In genomic region chr11:87756251-87756820, GRCm38 (mm10) we compare ENCODE assay signal across 8 mouse cellular contexts. TPM values are rescaled to one million over a fixed set of nuclear protein-coding genes. Genes with fewer than 3 reads are reported as not detected.
A peak's percentile ranks its signal among the peaks of the same experiment; 100 is the strongest.
DNase-seq lines count a peak whose midpoint lies in the region; ATAC-seq and TF ChIP-seq lines count a peak whose summit lies in the region.

No protein-coding gene starts in this region.

- no peak overlapping the region for H3K9ac ChIP-seq in forebrain, embryonic 14.5 days (ENCODE audit: low read length)
- peak overlapping the region; percentile 29 for H3K9ac ChIP-seq in liver, adult 2 months (ENCODE audit: low read depth, low read length)

- peak overlapping the region; percentile 63; the same call in 1 of the 2 replicates for H3K27ac ChIP-seq in forebrain, embryonic 10.5 days
- H3K27ac ChIP-seq in forebrain, embryonic 14.5 days (ENCODE audit: low read depth, low read length): no peak overlapping the region
- H3K27ac ChIP-seq in liver, adult 2 months (replicated peaks; ENCODE audit: insufficient read depth, low read depth, low read length): peak overlapping the region; percentile 54

- no peaks in the 10 kb centered on the region for H3K9me3 ChIP-seq in forebrain, embryonic 10.5 days
- no peaks in the 10 kb centered on the region for H3K9me3 ChIP-seq in forebrain, embryonic 14.5 days (replicated peaks; ENCODE audit: control insufficient read depth, low read length)

- H3K36me3 ChIP-seq in forebrain, embryonic 10.5 days (replicated peaks): no peaks in the 10 kb centered on the region
- no peaks in the 10 kb centered on the region for H3K36me3 ChIP-seq in forebrain, embryonic 14.5 days (ENCODE audit: control insufficient read depth, insufficient read depth, low read length)
- no peaks in the 10 kb centered on the region for H3K36me3 ChIP-seq in liver, adult 2 months (ENCODE audit: control insufficient read depth, insufficient read depth, low read length)

- peaks cover 22% of the 10 kb centered on the region for H3K27me3 ChIP-seq in forebrain, embryonic 10.5 days (ENCODE audit: poor library complexity, severe bottlenecking)
- H3K27me3 ChIP-seq in forebrain, embryonic 14.5 days (replicated peaks; ENCODE audit: control insufficient read depth, insufficient read depth, low read length): peaks cover 5% of the 10 kb centered on the region; the same call in 1 of the 2 replicates
- H3K27me3 ChIP-seq in liver, adult 2 months (ENCODE audit: control insufficient read depth, insufficient read depth, low read length): no peaks in the 10 kb centered on the region

- no peak for TF ChIP-seq POLR2A in liver, adult 2 months (IDR thresholded peaks at IDR 0.05; ENCODE audit: extremely low read depth, insufficient read depth, low read length)

- no peak for ATAC-seq in forebrain, embryonic 14.5 days
- peak; percentile 2; the same call in 1 of the 2 replicates for ATAC-seq in common myeloid progenitor, adult 5-6 weeks (replicated peaks; ENCODE audit: low read depth, poor library complexity, severe bottlenecking)

- peaks cover 20% of the 10 kb centered on the region for H3K4me1 ChIP-seq in forebrain, embryonic 10.5 days
- peaks cover 3% of the 10 kb centered on the region; the same call in 1 of the 2 replicates for H3K4me1 ChIP-seq in forebrain, embryonic 14.5 days (ENCODE audit: control insufficient read depth, insufficient read depth, low read length)
- H3K4me1 ChIP-seq in liver, adult 2 months (ENCODE audit: control insufficient read depth, insufficient read depth, low read length): no peaks in the 10 kb centered on the region

- 0 out of 2 replicates have a peak, but pooled peaks cover 3% of the 10 kb centered on the region for H3K79me2 ChIP-seq in liver, adult 2 months (ENCODE audit: control insufficient read depth, insufficient read depth, low read length)

- no peak for TF ChIP-seq CTCF in liver, adult 2 months (IDR thresholded peaks at IDR 0.05; ENCODE audit: low read depth, low read length)

- no peak overlapping the region for H3K4me2 ChIP-seq in forebrain, embryonic 14.5 days (ENCODE audit: low read length)

- H3K4me3 ChIP-seq in forebrain, embryonic 10.5 days: peak overlapping the region; percentile 33
- no peak overlapping the region for H3K4me3 ChIP-seq in forebrain, embryonic 14.5 days (ENCODE audit: low read depth, low read length)
- H3K4me3 ChIP-seq in liver, adult 2 months (ENCODE audit: insufficient read depth, low read depth, low read length): peak overlapping the region; percentile 75

- WGBS in forebrain, embryonic 10.5 days: 88% methylated on average over 15 of the region's 15 CpGs
- WGBS in forebrain, embryonic 14.5 days: 88% methylated on average over 15 of the region's 15 CpGs
- WGBS in liver, adult 2 months: 83% methylated on average over 15 of the region's 15 CpGs

- DNase-seq in forebrain, embryonic 10.5 days (ENCODE audit: extremely low spot score, low spot score): no peak
- no peak for DNase-seq in forebrain, embryonic 14.5 days (ENCODE audit: low spot score)
- DNase-seq in liver, adult 2 months (ENCODE audit: extremely low read depth, low read depth, low spot score): no peak
- peak; percentile 67 for DNase-seq in spleen, adult 12 weeks (ENCODE audit: low spot score)
- no peak for DNase-seq in retina, embryonic 14.5 days (ENCODE audit: low spot score)
- DNase-seq in kidney, adult 18-20 months: no peak
- no peak for DNase-seq in cerebellum, postnatal 14 days

RNA-seq across cellular contexts. Expression of gene Tspoap1, which starts 4.0 kb away (rescaled TPM):
- 11.0 and 11.1 TPM in 2 replicates for polyA plus RNA-seq in forebrain, embryonic 10.5 days (2016; fragmentation: Nextera tagmentation; extraction: Ambion mirVana)
- polyA plus RNA-seq in forebrain, embryonic 14.5 days (2014; fragmentation: Nextera tagmentation; extraction: Ambion mirVana): 13.5 and 20.2 TPM in 2 replicates
- 8.4 and 12.0 TPM in 2 replicates for total RNA-seq in common myeloid progenitor, adult 5-6 weeks (2017)
- total RNA-seq in liver, adult 2 months (2014; rRNA removed): 0.09 and 1.1 TPM in 2 replicates
- 0.26 and 0.37 TPM in 2 replicates for polyA plus RNA-seq in liver, adult 2 months (2012; rRNA removed)

RNA-seq across cellular contexts. Expression of gene Supt4a, which starts 19.0 kb away (rescaled TPM):
- 153 and 160 TPM in 2 replicates for polyA plus RNA-seq in forebrain, embryonic 10.5 days (2016; fragmentation: Nextera tagmentation; extraction: Ambion mirVana)
- polyA plus RNA-seq in forebrain, embryonic 14.5 days (2014; fragmentation: Nextera tagmentation; extraction: Ambion mirVana): 160 and 203 TPM in 2 replicates
- total RNA-seq in common myeloid progenitor, adult 5-6 weeks (2017): 68.7 and 71.2 TPM in 2 replicates
- 59.9 and 63.8 TPM in 2 replicates for total RNA-seq in liver, adult 2 months (2014; rRNA removed)
- polyA plus RNA-seq in liver, adult 2 months (2012; rRNA removed): 41.9 and 46.5 TPM in 2 replicates

RNA-seq across cellular contexts. Expression of gene Mpo, which starts 37.0 kb away (rescaled TPM):
- polyA plus RNA-seq in forebrain, embryonic 10.5 days (2016; fragmentation: Nextera tagmentation; extraction: Ambion mirVana): 4.5 and 5.1 TPM in 2 replicates
- 0.22 and 0.23 TPM in 2 replicates for polyA plus RNA-seq in forebrain, embryonic 14.5 days (2014; fragmentation: Nextera tagmentation; extraction: Ambion mirVana)
- 1,506 and 1,797 TPM in 2 replicates for total RNA-seq in common myeloid progenitor, adult 5-6 weeks (2017)
- total RNA-seq in liver, adult 2 months (2014; rRNA removed): not detected in 2 replicates
- polyA plus RNA-seq in liver, adult 2 months (2012; rRNA removed): 0.06 TPM in 1 of 2 replicates, not detected in the other
